Mouse (Mus musculus) lung, embryonic 15.5 days (tissue): ENCODE measurements around the gene Dbil5. TPM values are rescaled to one million over a fixed set of nuclear protein-coding genes. Genes with fewer than 3 reads are reported as not detected.
A peak's percentile ranks its signal among the peaks of the same experiment; 100 is the strongest.

Experiments used
- ATAC-seq: fragments of 200-750 bp; cut with Nextera tagmentation; 2 replicates; pipeline ENCODE4 v1.8.0; 2017; ENCODE audit warnings: moderate number of reproducible peaks, borderline replicate concordance; ENCODE audit not compliant: low FRiP score, low TSS enrichment; ENCODE audit errors: extremely low read depth
- H3K27ac ChIP-seq: fragments of 300-500 bp; sonication (generic); 2 replicates; pipeline ENCODE4 v1.5.1; 2015; ENCODE audit warnings: moderate library complexity, mild to moderate bottlenecking, inconsistent platforms
- H3K27me3 ChIP-seq: fragments of 300-500 bp; sonication (generic); 2 replicates; pipeline ENCODE4 v1.6.1; 2015; ENCODE audit warnings: inconsistent platforms
- H3K36me3 ChIP-seq: fragments of 300-500 bp; sonication (generic); 2 replicates; pipeline ENCODE4 v1.6.1; 2015; ENCODE audit warnings: inconsistent platforms
- H3K4me1 ChIP-seq: fragments of 300-500 bp; sonication (generic); 2 replicates; pipeline ENCODE4 v1.6.1; 2015; ENCODE audit warnings: inconsistent platforms
- H3K4me2 ChIP-seq: fragments of 300-500 bp; sonication (generic); 2 replicates; pipeline ENCODE4 v1.6.1; 2015; ENCODE audit warnings: inconsistent platforms, mild to moderate bottlenecking, moderate library complexity
- H3K4me3 ChIP-seq: fragments of 300-500 bp; sonication (generic); 2 replicates; pipeline ENCODE4 v1.5.1; 2015; ENCODE audit warnings: mild to moderate bottlenecking, inconsistent platforms
- H3K9ac ChIP-seq: fragments of 300-500 bp; sonication (generic); 2 replicates; pipeline ENCODE4 v1.6.1; 2015; ENCODE audit warnings: inconsistent platforms
- H3K9me3 ChIP-seq: fragments of 300-500 bp; sonication (generic); 2 replicates; pipeline ENCODE4 v1.6.1; 2016; ENCODE audit warnings: inconsistent platforms
- WGBS: fragments of 180-500 bp; shearing (Covaris S2); methylation state at CpG from one replicate; pipeline ENCODE4 v1.1.7; 2015; 5-methylcytosine and 5-hydroxymethylcytosine counted together
- polyA plus RNA-seq: library from polyadenylated mRNA; unstranded; fragments of >200 nt; fragmentation: Nextera tagmentation; extraction: Ambion mirVana; gene quantifications from 2 replicates; pipeline ENCODE4 v1.2.1, GENCODE M21; 2015

Gene Dbil5
- polyA plus RNA-seq, 1 experiment from 2014 or later = 1.5 TPM

- ATAC-seq = no peak
- Histone ChIP-seq H3K27ac (no peak overlapping the region), H3K9me3 (no peaks in the 10 kb centered on the region), H3K4me2 (no peak overlapping the region), H3K4me1 (peaks cover 14% of the 10 kb centered on the region), H3K27me3 (no peaks in the 10 kb centered on the region), H3K36me3 (peaks cover 32% of the 10 kb centered on the region), H3K4me3 (no peak overlapping the region), H3K9ac (no peak overlapping the region)
- WGBS = 92% methylated on average over 2 of the region's 2 CpGs
Measured at GRCm38 (mm10) chr11:76239750-76240149, 22.3 kb downstream of the Dbil5 start.

- Histone ChIP-seq H3K4me1 (peaks cover 18% of the 10 kb centered on the region), H3K36me3 (peaks cover 11% of the 10 kb centered on the region; the same call in 1 of the 2 replicates), H3K27ac (peak within 1 kb of the TSS; percentile 58), H3K27me3 (no peaks in the 10 kb centered on the region), H3K4me3 (peak within 1 kb of the TSS; percentile 79), H3K4me2 (peak within 1 kb of the TSS; percentile 81), H3K9ac (peak within 1 kb of the TSS; percentile 73), H3K9me3 (no peaks in the 10 kb centered on the region)
- ATAC-seq = peak; percentile 87; the same call in 1 of the 2 replicates
- WGBS = under 1% methylated on average over 61 of the region's 61 CpGs
Measured at GRCm38 (mm10) chr11:76242901-76243810, 25.7 kb downstream of the Dbil5 start, which contains the start of the genes Mrm3 and Glod4. TSS of gene Mrm3 (plus strand) at chr11:76243715. TSS of gene Glod4 (minus strand) at chr11:76243725.

GRCm38 (mm10) chr11:76243811-76244546 lies 26.6 kb downstream of the Dbil5 start:
- H3K9ac ChIP-seq = peak overlapping the region; percentile 73
- H3K4me1 ChIP-seq = peaks cover 18% of the 10 kb centered on the region
- 2% methylated on average over 34 of the region's 34 CpGs for WGBS
- H3K36me3 ChIP-seq = peaks cover 18% of the 10 kb centered on the region; the same call in 1 of the 2 replicates
- peak overlapping the region; percentile 79 for H3K4me3 ChIP-seq
- peak overlapping the region; percentile 81 for H3K4me2 ChIP-seq
- H3K9me3 ChIP-seq = no peaks in the 10 kb centered on the region
- H3K27me3 ChIP-seq = no peaks in the 10 kb centered on the region
- no peak overlapping the region; the same call in 1 of the 2 replicates for H3K27ac ChIP-seq
- no peak for ATAC-seq

GRCm38 (mm10) chr11:76246439-76246838 lies 29.0 kb downstream of the Dbil5 start:
- H3K4me2 ChIP-seq = no peak overlapping the region
- no peak overlapping the region for H3K27ac ChIP-seq
- H3K4me3 ChIP-seq = no peak overlapping the region
- no peaks in the 10 kb centered on the region for H3K9me3 ChIP-seq
- peaks cover 18% of the 10 kb centered on the region for H3K4me1 ChIP-seq
- H3K9ac ChIP-seq = no peak overlapping the region
- no peaks in the 10 kb centered on the region for H3K27me3 ChIP-seq
- no peak for ATAC-seq
- H3K36me3 ChIP-seq = peaks cover 20% of the 10 kb centered on the region

- Histone ChIP-seq H3K36me3 (peaks cover 20% of the 10 kb centered on the region), H3K9me3 (no peaks in the 10 kb centered on the region), H3K9ac (no peak overlapping the region), H3K4me2 (no peak overlapping the region), H3K27ac (no peak overlapping the region), H3K4me1 (peaks cover 17% of the 10 kb centered on the region), H3K27me3 (no peaks in the 10 kb centered on the region), H3K4me3 (no peak overlapping the region)
- ATAC-seq = no peak
- 28% methylated on average over 2 of the region's 2 CpGs for WGBS
Measured at GRCm38 (mm10) chr11:76247239-76247638, 29.8 kb downstream of the Dbil5 start.

- H3K9me3 ChIP-seq = no peaks in the 10 kb centered on the region
- H3K4me3 ChIP-seq = no peak overlapping the region
- peaks cover 20% of the 10 kb centered on the region for H3K36me3 ChIP-seq
- H3K27ac ChIP-seq = no peak overlapping the region
- no peak overlapping the region for H3K9ac ChIP-seq
- no peaks in the 10 kb centered on the region; the same call in 1 of the 2 replicates for H3K4me1 ChIP-seq
- H3K4me2 ChIP-seq = no peak overlapping the region
- whole genome bisulfite sequencing = 52% methylated on average over 3 of the region's 3 CpGs
- H3K27me3 ChIP-seq = no peaks in the 10 kb centered on the region
- ATAC-seq = no peak
Measured at GRCm38 (mm10) chr11:76252036-76252435, 34.6 kb downstream of the Dbil5 start.

GRCm38 (mm10) chr11:76253145-76253917 lies 35.9 kb downstream of the Dbil5 start:
- H3K27ac ChIP-seq = peak overlapping the region; percentile 20; the same call in 1 of the 2 replicates
- WGBS = 39% methylated on average over 5 of the region's 5 CpGs

GRCm38 (mm10) chr11:76253918-76254264 lies 36.5 kb downstream of the Dbil5 start:
- H3K27me3 ChIP-seq = no peaks in the 10 kb centered on the region
- peak; percentile 68; the same call in 1 of the 2 replicates for ATAC-seq
- H3K9me3 ChIP-seq = no peaks in the 10 kb centered on the region
- peaks cover 13% of the 10 kb centered on the region for H3K36me3 ChIP-seq
- H3K9ac ChIP-seq = no peak overlapping the region
- peak overlapping the region; percentile 20; the same call in 1 of the 2 replicates for H3K27ac ChIP-seq
- H3K4me1 ChIP-seq = no peaks in the 10 kb centered on the region; the same call in 1 of the 2 replicates
- H3K4me2 ChIP-seq = no peak overlapping the region
- WGBS = 59% methylated on average over 4 of the region's 4 CpGs
- no peak overlapping the region for H3K4me3 ChIP-seq

More at GRCm38 (mm10) chr11:76253145-76253917, 35.9 kb downstream of the Dbil5 start:
- Histone ChIP-seq H3K4me3 (no peak overlapping the region), H3K4me2 (no peak overlapping the region), H3K9ac (no peak overlapping the region), H3K9me3 (no peaks in the 10 kb centered on the region), H3K36me3 (peaks cover 19% of the 10 kb centered on the region), H3K4me1 (no peaks in the 10 kb centered on the region; the same call in 1 of the 2 replicates), H3K27me3 (no peaks in the 10 kb centered on the region)
- ATAC-seq = peak; percentile 71; the same call in 1 of the 2 replicates

- ATAC-seq = no peak
- WGBS = 57% methylated on average over 4 of the region's 4 CpGs
- no peaks in the 10 kb centered on the region for H3K27me3 ChIP-seq
- no peak overlapping the region for H3K4me2 ChIP-seq
- H3K4me3 ChIP-seq = no peak overlapping the region
- H3K9ac ChIP-seq = no peak overlapping the region
- H3K27ac ChIP-seq = no peak overlapping the region
- H3K9me3 ChIP-seq = no peaks in the 10 kb centered on the region
- H3K4me1 ChIP-seq = no peaks in the 10 kb centered on the region; the same call in 1 of the 2 replicates
- no peaks in the 10 kb centered on the region for H3K36me3 ChIP-seq
Measured at GRCm38 (mm10) chr11:76255431-76256001, 38.1 kb downstream of the Dbil5 start.

- H3K9me3 ChIP-seq = no peaks in the 10 kb centered on the region
- 45% methylated on average over 5 of the region's 5 CpGs for WGBS
- no peak for ATAC-seq
- H3K27ac ChIP-seq = no peak overlapping the region
- H3K4me3 ChIP-seq = no peak overlapping the region
- no peaks in the 10 kb centered on the region for H3K27me3 ChIP-seq
- H3K4me1 ChIP-seq = no peaks in the 10 kb centered on the region; the same call in 1 of the 2 replicates
- H3K36me3 ChIP-seq = no peaks in the 10 kb centered on the region
- H3K9ac ChIP-seq = no peak overlapping the region
- H3K4me2 ChIP-seq = no peak overlapping the region
Measured at GRCm38 (mm10) chr11:76256129-76256528, 38.7 kb downstream of the Dbil5 start.

- no peak overlapping the region for H3K4me2 ChIP-seq
- H3K9ac ChIP-seq = no peak overlapping the region
- ATAC-seq = no peak
- no peaks in the 10 kb centered on the region for H3K36me3 ChIP-seq
- no peaks in the 10 kb centered on the region for H3K9me3 ChIP-seq
- 71% methylated on average over 4 of the region's 4 CpGs for WGBS
- H3K4me3 ChIP-seq = no peak overlapping the region
- no peaks in the 10 kb centered on the region for H3K27me3 ChIP-seq
- no peaks in the 10 kb centered on the region; the same call in 1 of the 2 replicates for H3K4me1 ChIP-seq
- H3K27ac ChIP-seq = no peak overlapping the region
Measured at GRCm38 (mm10) chr11:76257386-76257785, 40.0 kb downstream of the Dbil5 start.
